Mouse (Mus musculus): ENCODE results near the gene Aloxe3.
A peak's percentile ranks its signal among the peaks of the same experiment; 100 is the strongest.

Gene Aloxe3

GRCm38 (mm10) chr11:69109032-69109900 is 16.4 kb upstream of the Aloxe3 start:
- no peak for DNase-seq (ENCODE audit: low spot score)

GRCm38 (mm10) chr11:69110319-69111046 is 15.2 kb upstream of the Aloxe3 start:
- peak; percentile 98 for DNase-seq (ENCODE audit: low spot score)

GRCm38 (mm10) chr11:69111051-69111810 is 14.5 kb upstream of the Aloxe3 start:
- DNase-seq (ENCODE audit: low spot score) = no peak

DNA sequence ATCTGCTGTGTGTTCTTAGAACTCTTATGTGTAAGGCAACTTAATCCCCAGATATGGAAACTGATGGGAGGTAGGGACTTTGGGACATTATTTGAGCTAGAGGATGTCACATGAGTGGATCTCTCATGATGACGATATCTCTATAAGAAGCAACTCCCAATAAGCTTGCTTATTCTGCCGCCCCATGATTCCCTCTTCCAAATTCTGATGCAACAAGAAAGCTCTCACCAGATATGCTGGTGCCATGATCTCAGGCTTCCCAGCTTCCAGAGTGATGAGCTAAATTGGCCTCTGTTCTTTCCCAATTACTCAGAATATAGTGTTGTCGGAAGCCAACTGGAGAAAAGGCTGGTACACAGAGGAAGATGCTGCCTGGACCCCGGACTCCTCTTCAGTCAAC is 13.8 kb upstream of the Aloxe3 start:
- no peak for DNase-seq (ENCODE audit: low spot score)

DNA sequence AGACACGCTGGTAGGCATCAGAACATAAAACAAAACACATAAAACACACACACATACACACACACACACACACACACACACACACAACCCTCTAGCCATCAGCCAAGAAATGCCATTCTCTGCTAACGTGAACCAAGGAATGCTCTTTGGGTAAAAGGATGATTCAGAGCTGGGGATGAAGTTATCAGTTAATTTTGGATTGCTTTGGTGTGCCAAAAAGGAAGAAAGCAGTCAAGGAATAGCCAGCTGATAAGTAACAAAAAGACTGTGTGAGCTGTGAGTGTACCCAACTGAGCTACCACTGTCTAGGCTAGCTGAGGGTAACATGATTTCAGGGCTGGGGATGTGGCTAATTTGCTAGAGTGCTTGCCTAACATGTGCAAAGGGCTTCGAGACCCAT is 11.7 kb upstream of the Aloxe3 start:
- no peak for DNase-seq (ENCODE audit: low spot score)

GRCm38 (mm10) chr11:69114621-69115020 is 11.1 kb upstream of the Aloxe3 start:
- DNase-seq (ENCODE audit: low spot score) = no peak

- no peak for DNase-seq (ENCODE audit: low spot score)
Observed at GRCm38 (mm10) chr11:69116843-69117242, 8.9 kb upstream of the Aloxe3 start.

DNA sequence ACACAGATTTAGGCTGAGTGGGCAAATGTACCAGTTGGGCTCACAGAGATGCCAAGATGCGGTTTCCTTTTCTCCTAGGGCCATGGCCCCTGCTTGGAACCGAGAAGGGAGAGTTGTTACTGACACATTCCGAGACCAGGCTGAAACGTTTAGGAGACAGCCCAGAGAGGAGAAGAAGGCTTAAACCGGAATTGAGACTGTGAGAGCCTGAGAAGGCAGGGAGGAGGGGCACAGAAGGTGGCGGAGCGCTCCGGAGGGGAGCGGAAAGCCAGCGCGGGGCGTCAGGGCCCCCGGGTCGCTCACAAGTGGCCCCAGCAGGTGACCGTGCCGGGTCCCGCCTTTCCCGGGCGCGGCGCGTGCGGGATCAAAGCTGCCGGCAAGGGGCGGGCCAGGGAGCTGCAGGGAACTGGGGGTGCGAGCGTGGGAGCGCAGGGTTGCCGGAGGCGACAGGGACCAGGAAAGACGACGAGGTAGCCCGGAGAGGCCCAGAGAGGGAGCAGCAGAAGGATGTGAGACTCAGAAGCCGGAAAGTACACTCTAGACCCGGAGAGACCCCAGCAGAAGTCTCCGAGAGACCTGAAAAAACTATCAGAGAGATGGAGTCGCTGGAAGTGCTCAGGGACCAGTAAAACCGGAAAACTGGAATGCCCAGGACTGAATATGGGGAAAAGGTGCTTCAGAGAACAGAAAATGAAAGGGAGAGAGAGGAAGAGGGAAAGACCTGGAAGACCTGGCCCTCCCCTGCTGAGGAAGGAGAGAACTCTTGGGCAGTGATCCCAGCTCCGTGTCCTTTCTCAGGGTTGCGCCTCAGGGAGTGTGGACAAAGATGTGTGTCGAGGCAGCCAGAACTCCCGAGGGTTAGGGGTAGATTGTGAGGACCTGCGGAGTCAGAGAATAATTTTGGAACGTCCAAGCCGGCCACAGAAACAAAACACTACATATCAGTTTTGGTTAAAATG is 7.7 kb upstream of the Aloxe3 start:
- DNase-seq (ENCODE audit: low spot score) = peak; percentile 79

- DNase-seq (ENCODE audit: low spot score) = peak; percentile 91
Observed at GRCm38 (mm10) chr11:69118765-69119164, 6.9 kb upstream of the Aloxe3 start.

DNA sequence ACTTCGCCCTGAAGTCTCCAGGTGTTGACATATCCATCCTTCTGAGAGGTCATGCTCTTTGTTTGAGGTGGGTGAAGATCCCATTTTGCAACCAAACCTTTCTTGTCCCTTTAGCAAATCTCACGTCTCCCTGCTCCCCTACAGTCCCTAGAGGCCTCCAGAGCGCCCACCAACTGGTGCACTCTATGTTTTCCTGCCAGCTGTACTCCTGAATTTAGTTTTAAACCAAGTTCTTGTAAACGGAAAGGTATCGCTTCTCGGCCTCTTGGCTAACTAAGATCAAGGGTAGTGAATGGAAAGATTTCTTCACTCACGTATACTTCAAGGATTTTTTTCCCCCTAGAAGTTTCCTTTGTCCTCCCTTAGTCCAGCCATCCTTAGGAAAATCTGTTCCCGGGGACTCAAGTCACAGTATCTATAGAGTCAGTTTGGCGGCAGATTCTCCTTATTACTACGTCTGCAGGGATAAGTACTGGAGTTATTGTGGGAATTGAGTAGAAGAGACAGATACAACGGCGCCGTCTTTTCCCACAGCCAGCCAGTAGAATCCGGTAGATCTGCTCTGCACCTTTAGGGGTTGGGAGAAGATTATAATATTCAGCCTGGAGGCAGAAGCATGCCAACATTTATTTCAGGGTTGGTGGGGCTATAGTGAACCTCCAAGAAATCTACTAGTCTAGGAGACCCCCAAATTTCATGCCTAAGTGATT is 6.1 kb upstream of the Aloxe3 start:
- DNase-seq (ENCODE audit: low spot score) = no peak

- no peak for DNase-seq (ENCODE audit: low spot score)
Observed at GRCm38 (mm10) chr11:69120221-69121000, 5.3 kb upstream of the Aloxe3 start, which contains the start of gene Hes7. TSS of gene Hes7 (plus strand) at chr11:69120404.

DNA sequence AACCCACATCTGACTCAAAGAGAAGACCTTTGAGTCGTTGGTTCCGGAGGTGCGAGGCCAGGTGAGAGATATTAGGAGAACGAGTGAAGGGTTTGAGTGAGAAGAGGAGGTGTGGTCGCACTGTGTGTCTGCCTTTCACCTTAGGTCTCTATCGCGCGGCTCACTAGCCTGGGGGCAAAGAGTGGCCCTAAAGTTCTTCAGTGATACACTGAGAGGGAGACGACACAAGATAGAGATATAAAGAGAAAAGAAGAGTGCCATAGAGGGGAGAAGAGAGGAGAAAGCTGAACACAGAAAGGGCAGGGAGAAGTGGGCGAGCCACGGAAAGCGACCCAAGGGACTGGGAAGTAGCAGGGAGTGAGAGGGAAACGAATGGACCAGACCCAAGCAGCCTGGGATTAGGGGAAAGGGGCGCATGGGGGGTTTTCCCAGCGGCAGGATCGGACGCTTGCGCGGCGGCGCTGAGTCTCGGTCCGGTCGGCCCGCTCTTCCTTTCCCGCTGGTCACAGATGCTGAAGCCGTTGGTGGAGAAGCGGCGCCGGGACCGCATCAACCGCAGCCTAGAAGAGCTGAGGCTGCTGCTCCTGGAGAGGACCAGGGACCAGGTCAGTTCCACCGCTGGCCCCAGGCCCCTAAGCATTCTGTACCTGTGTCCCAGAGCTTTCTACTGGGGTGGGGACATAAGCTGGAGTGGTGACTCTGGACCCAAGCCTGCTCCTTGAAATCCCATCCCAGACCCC is 4.5 kb upstream of the Aloxe3 start:
- no peak for DNase-seq (ENCODE audit: low spot score)

DNA sequence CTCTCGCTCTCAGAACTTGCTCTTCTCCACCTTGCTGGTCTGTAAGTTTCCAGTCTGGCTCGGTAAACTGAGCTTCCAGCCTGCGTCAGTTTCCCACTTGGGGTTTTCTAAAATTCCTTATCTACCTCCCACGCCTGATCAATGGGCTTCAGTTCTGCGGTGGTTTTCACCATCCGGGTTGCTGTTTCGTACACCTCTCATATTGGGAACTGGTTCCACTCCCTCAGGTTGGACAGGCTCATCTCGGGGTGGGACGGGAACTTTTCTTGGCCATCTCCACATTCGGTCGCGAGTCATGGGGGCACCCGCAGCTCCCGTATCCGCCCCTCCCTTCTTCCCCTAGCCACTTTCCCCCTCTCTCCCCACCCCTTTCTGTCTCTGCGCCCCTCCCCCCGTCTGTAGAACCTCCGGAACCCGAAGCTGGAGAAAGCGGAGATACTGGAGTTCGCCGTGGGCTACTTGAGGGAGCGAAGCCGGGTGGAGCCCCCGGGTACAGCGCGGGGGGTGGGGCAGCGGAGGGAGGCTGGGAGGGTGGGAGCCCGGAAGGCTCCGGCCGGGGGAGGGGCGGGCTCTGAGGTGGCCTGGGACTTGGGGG is 3.9 kb upstream of the Aloxe3 start:
- DNase-seq (ENCODE audit: low spot score) = peak; percentile 83

- DNase-seq (ENCODE audit: low spot score) = peak; percentile 91
Observed at GRCm38 (mm10) chr11:69122336-69122951, 3.3 kb upstream of the Aloxe3 start, which contains the start of gene 9130213A22Rik. TSS of gene 9130213A22Rik (minus strand) at chr11:69122589.

DNA sequence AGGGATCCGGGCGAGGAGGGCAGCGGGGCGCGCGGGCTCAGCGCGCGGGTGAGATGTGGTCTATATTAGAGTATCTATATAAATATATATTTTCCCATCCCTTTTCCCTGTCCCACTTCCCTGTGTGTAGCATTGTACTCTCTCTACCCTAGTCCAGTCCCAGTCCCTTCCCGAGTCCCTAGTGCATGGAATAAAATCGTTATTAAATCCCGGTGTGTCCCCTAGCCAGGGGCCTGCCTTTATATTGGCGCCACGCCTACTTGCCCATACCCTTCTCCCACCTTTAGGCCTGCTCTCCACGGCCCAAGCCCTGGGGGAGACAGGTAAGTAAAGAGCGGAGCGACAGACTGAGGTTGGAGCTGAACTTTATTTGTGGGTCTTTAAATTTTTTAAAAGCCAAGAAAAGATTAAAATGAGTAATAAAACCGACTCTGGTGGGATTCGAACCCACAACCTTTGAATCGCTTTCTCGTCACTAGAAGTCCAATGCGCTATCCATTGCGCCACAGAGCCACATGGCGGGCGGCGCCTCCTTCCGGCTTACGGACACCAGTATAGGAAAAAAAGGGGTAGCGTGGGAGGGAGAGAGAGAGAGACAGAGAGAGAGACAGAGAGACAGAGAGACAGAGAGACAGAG is 2.5 kb upstream of the Aloxe3 start:
- peak; percentile 90 for DNase-seq (ENCODE audit: low spot score)

DNA sequence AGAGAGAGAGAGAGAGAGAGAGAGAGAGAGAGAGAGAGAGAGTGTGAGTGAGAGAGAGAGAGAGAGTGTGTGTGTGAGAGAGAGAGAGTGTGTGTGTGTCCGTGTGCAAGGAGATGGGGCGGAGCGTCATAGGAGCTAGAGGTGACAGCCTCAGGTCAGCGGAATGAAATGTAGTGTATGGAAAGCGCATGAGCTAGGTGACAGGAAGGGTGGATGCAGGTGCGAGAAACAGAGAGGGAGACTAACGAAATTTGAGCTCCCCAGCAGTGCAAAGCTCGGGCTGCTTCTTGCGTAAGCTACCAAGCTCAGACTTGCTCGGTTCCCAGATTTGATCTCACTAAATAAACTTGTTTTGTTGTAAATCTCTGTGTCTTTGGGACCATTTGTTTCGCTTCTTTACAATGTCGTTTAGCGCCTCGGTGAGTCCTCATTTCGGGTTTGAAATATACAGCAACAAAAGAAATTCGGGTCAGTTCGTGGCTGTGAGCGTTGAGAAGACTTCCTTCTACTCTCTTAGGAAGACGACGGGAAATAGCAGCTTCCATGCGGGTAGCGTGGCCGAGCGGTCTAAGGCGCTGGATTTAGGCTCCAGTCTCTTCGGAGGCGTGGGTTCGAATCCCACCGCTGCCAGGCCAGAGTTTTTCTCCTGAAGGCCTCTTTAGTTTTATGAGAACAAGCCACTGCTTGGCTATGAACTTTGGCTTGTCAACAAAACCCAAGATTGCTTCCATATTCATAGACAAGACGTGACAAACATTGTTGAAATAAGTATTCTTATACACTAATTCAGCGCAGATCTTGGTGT is 1.8 kb upstream of the Aloxe3 start:
- peak; percentile 90 for DNase-seq (ENCODE audit: low spot score)

DNA sequence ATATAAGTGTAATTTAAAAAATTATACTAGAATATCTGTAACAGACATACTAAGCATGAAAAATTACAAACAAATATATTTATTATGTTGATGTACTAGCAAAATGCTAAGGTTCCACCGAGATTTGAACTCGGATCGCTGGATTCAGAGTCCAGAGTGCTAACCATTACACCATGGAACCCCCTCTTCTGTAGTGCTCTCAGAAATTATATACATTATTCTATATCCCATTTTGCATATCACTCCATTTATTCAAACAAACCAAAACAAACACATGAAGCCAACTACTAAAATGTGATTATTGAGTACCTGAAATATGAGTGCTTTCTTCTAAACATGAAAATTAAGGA is 1.2 kb upstream of the Aloxe3 start:
- peak; percentile 77 for DNase-seq (ENCODE audit: low spot score)
